Mouse (Mus musculus) heart, postnatal 14 days (tissue): ENCODE data around the gene Tsga10ip. TPM values are rescaled to one million over a fixed set of nuclear protein-coding genes. Genes with fewer than 3 reads are reported as not detected.
"Not testable (repeated sequence)": the region's sequence is repeated elsewhere in the genome, so short reads cannot be mapped to it uniquely, and the experiment has no call there.

ENCODE experiments used
- DNase-seq, 2 experiments: peaks; one replicate each; pipeline ENCODE4 v3.0.0; 2021 to 2022
- intact Hi-C: fragments of 180-260 bp; cut with DNase I; formaldehyde crosslinking; loops from one replicate; pipeline ENCODE4 v1.15.1; 2025
- total RNA-seq, 2 experiments: library from RNA; stranded (reverse); gene quantifications; 2 replicates each; pipeline ENCODE4 v1.2.3; 2021

The Tsga10ip gene
- total RNA-seq, 2 experiments from 2014 or later, result 0.31 to 0.90 TPM

DNA sequence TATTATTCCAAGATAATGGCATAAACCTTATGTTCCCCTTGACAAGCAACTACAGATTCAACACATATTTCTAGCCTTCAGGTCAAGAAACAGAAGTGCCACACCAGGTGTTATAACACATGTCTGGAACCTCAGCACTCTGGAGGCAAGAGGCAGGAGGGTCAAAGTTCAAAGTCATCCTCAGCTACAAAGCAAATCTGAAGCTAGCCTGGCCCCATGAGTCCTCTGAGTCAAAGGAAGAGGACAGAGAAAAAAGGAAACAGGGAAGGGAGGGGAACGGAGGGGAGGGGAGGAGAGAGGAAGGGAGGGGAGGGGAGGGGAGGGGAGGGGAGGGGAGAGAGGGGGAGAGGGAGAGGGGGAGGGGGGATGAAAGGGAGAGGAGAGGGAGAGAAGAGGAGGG is 46.2 kb downstream of the Tsga10ip start:
- no peak for DNase-seq
- intact Hi-C loops, result no loop called here

DNA sequence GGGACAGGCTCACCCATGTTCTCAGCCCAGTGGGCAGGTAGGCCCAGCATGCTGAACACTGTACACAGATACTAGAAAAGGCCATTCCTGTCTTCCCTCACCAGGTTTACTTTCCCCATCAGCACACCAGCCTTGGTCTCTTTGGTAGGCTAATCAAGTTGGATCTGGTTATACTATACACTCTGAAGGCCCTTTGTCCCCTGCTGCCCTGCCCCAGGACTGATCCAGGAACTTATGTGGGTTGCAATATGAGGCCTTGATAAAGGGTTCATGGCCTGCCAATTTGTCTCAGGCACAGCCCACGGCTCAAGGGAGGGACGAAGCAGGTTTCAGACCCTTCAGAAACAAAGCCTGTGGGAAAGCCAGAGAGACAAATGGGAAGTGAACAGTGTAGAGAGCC is 48.7 kb downstream of the Tsga10ip start:
- DNase-seq, result no peak
- intact Hi-C loops, result no loop called here

GRCm38 (mm10) chr19:5349502-5349873 is 52.8 kb downstream of the Tsga10ip start, which contains the start of gene Cst6:
Gene Cst6 (minus strand): TSS chr19:5349574.
- intact Hi-C loops, result loop anchor here (5.0 kb wide), 2 partner anchors 47 to 152 kb away; no protein-coding TSS in a partner anchor
- not testable (repeated sequence) for DNase-seq

DNA sequence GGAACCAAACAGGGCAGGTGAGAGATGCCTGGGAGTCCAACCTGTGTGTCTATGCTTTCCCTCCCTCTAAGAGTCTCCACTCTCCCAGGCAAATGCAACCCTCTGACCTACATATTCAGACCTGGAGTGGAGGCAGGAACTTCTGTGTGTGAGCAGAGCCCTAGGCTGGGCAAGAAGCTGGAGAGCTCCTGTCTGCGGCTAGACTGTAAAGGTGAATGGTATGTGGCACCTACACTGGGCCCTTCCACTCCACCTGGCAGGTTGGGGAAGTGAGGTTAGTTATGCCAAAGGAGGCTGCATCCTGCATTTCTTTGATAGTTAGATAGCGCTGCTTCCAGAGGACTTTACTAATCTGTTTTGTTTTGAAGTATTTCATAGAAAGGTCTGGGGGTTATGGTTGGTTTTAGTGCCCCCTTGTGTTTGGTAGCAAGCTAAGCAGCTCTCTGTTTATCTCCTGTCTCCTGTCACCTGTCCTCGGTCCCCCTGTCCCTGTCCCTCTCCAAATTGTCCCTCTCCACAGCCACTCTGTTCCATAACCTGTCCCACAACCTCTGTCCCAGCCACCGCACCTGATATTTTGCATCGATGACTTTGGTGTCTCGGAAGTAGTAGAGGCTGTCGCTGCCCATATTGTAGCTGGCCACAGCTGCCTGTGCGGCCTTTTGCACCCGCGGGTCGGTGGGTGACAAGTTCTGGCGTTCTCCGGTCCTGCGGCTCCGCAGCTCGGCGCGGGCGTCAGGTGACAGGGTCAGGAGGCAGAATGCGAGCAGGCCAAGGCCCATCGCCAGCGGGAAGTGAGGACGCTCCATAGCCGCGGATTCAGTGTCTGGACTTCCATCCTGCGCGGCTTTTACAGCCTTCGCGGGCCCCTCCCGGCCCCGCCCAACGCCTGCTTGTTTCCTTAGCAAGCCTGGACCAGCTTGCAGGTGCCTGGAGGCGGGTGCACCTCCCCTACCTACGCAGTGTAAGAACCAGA is 53.5 kb downstream of the Tsga10ip start:
- intact Hi-C loops, result loop anchor here (5.0 kb wide), 2 partner anchors 47 to 152 kb away; no protein-coding TSS in a partner anchor
- DNase-seq, result peak; percentile 17 to 26

GRCm38 (mm10) chr19:5348064-5348463 is 54.3 kb downstream of the Tsga10ip start:
- intact Hi-C loops, result loop anchor here (5.0 kb wide), 2 partner anchors 46 to 151 kb away; no protein-coding TSS in a partner anchor
- no peak for DNase-seq

- DNase-seq, result peak; percentile 49 to 61
- intact Hi-C loops, result loop anchor here (5.0 kb wide), 2 partner anchors 43 to 148 kb away; no protein-coding TSS in a partner anchor
Observed at GRCm38 (mm10) chr19:5345297-5346131, 56.8 kb downstream of the Tsga10ip start.

DNA sequence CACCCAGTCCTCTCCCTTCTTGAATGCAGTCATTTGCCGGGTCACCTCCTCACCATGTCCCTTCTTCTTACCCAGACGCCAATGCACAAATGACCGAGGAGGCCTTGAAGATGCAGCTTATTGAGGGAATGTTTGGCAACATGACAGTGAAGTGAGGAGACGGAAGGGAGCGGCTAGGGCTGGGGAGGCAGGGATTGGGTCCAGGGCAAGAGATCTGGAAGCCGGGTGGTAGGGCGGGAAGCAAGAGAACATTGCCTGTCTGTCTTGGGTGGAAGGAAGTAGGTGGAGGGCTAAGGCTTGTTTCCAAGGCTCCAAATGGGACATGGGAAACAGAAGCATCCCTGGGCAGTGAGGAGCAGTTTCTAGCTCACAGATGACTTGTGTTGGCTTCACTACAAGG is 61.0 kb downstream of the Tsga10ip start:
- peak in 1 of 2 experiments; percentile 34 for DNase-seq
- intact Hi-C loops, result no loop called here

Other genes with a start within 250 kb of the Tsga10ip start
- gene Pacs1, start 129.4 kb downstream of the Tsga10ip start, total RNA-seq, result 10 to 100 TPM; 21.5 to 22.1 TPM
- gene Sf3b2, start 107.1 kb downstream of the Tsga10ip start, total RNA-seq, result 100 to 1,000 TPM; 109 to 116 TPM
- 10 to 100 TPM; 20.0 to 23.8 TPM for gene Gal3st3, start 104.2 kb downstream of the Tsga10ip start, total RNA-seq
- gene Catsper1, start 66.8 kb downstream of the Tsga10ip start, total RNA-seq, result not detected
- gene Cst6, start 53.0 kb downstream of the Tsga10ip start, total RNA-seq, result 1 to 10 TPM; 4.6 to 4.9 TPM
- 10 to 100 TPM; 21.5 to 22.6 TPM for gene Eif1ad, start 35.8 kb downstream of the Tsga10ip start, total RNA-seq
- gene Banf1, start 35.4 kb downstream of the Tsga10ip start, total RNA-seq, result 100 to 1,000 TPM; 115 to 145 TPM
- 10 to 100 TPM; 47.5 to 49.5 TPM for gene Sart1, start 13.8 kb downstream of the Tsga10ip start, total RNA-seq
- gene Drap1, start 22.5 kb upstream of the Tsga10ip start, total RNA-seq, result 100 to 1,000 TPM; 252 to 264 TPM
- 10 to 100 TPM; 39.9 to 41.9 TPM for gene AI837181, start 22.6 kb upstream of the Tsga10ip start, total RNA-seq
- not detected for gene Fosl1, start 45.0 kb upstream of the Tsga10ip start, total RNA-seq
- 10 to 100 TPM in 1 of 2 experiments, 1 to 10 TPM in 1; 10.0 to 11.2 TPM for gene Ccdc85b, start 55.4 kb upstream of the Tsga10ip start, total RNA-seq
- 10 to 100 TPM; 55.7 to 63.2 TPM for gene Fibp, start 58.1 kb upstream of the Tsga10ip start, total RNA-seq
- under 1 TPM in 1 of 2 experiments, not detected in 1; 0.71 TPM for gene Ctsw, start 66.0 kb upstream of the Tsga10ip start, total RNA-seq
- 10 to 100 TPM; 17.9 to 18.3 TPM for gene Efemp2, start 71.4 kb upstream of the Tsga10ip start, total RNA-seq
- gene Mus81, start 85.9 kb upstream of the Tsga10ip start, total RNA-seq, result 10 to 100 TPM; 22.2 to 24.9 TPM
- 100 to 1,000 TPM; 274 to 350 TPM for gene Cfl1, start 87.9 kb upstream of the Tsga10ip start, total RNA-seq
- 1 to 10 TPM in 1 of 2 experiments, under 1 TPM in 1; 0.93 to 1.2 TPM for gene 1700020D05Rik, start 101.3 kb upstream of the Tsga10ip start, total RNA-seq
- 1 to 10 TPM; 6.6 to 8.5 TPM for gene Snx32, start 108.0 kb upstream of the Tsga10ip start, total RNA-seq
- not detected for gene Ovol1, start 158.1 kb upstream of the Tsga10ip start, total RNA-seq
- gene Ap5b1, start 165.5 kb upstream of the Tsga10ip start, total RNA-seq, result 1 to 10 TPM; 2.3 to 3.5 TPM
- gene Rnaseh2c, start 199.3 kb upstream of the Tsga10ip start, total RNA-seq, result 10 to 100 TPM; 50.8 to 51.8 TPM
- 10 to 100 TPM; 28.4 to 30.8 TPM for gene Kat5, start 207.7 kb upstream of the Tsga10ip start, total RNA-seq
- 10 to 100 TPM; 25.8 to 29.9 TPM for gene Rela, start 235.0 kb upstream of the Tsga10ip start, total RNA-seq